Mouse (Mus musculus): ENCODE results near the gene Lyrm1.

Lyrm1 gene

DNA sequence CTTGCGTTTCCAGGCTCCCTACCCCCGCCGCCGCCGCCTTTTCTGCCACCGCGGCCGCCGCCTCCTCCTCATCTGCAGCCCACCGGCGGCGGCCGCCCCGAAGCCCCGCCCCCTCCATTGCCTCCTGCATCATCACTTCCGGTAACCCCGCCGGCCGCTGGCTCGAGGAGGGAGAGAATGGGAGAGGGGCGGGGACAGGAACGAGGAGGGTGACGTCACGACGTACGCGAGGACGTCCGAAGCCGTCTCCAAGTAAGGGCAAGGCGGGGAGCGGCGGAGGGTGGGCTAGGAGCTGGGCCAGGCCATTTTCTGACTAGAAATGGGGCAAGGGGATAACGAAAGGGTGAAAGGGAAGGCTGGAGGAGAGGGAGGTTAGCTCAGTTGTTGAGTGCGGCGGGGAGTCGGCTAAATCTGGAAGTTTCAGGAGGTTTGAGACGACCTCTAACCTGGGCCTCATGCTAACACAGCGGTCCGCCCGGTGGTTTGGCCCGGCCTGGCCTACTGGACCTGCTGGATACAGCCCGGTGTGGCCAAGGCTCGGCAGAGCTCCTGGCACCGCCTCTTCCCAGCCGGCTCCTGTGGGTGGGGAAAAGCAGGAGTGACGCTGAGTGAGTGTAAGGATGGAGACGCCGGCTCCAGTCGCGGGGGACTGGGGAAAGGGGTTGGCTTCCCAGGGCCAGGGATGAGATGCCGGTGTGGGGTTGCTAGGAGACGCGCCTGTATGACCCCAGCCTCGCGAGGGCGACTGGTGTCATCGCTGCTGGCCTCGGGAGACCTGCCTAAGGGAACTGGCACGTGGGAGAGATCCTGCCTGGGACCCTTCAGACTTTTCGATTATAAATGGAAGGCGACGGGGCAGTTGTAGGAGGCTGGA, at the start of gene Lyrm1, which contains the start of gene Dcun1d3:
Gene Lyrm1, plus strand, starts transcription at position 223 of the 874 bp plus-strand sequence.
Gene Dcun1d3, minus strand, starts transcription at position 660 of the 874 bp plus-strand sequence.
- DNase-seq (ENCODE audit: low spot score in 2 of 2), result peak; percentile 97 to 99

DNA sequence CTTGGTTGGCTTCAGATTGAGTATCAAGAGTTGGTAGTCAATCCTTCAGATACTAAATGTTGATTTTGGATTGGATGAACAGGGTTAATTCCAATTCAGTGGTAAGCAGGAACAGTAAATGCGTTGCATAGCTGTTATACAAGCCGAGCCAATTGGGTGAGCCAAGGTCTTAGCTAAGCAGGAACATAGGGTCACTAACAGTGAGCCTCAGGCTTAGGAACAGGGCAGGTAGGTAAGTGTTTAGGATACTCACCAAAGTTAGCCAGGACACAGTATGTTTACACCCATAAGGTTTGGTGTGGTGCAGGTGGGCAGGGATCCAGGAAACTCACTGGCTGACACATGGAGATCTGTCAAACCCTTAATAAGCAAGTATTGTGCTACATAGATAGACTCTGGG, 48.3 kb upstream of the Lyrm1 start:
- no peak for DNase-seq (ENCODE audit: low spot score in 2 of 2)

DNA sequence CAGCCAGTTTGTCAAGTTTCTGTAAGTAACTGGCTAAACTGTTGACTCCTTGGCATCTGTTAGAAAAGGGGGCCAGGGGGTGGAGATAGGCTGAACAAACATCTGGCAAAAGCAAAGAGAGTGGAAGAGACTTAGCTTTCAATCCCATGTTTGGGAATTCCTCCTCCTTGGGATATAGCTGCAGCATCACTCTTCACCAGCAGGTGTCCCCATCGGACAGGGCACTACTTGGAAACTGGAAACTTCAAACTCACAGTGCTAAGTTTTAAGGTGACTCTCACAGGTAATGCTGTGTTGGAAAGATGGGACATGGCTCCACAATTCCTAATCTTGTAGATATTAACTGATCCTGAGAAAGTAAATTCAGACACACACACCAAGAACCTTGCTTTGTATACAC, 46.6 kb upstream of the Lyrm1 start:
- peak; percentile 39 to 77 for DNase-seq (ENCODE audit: low spot score in 2 of 2)

GRCm38 (mm10) chr7:119850737-119851136, 44.9 kb upstream of the Lyrm1 start:
- peak in 1 of 2 experiments; percentile 36 for DNase-seq (ENCODE audit: low spot score in 2 of 2)

DNA sequence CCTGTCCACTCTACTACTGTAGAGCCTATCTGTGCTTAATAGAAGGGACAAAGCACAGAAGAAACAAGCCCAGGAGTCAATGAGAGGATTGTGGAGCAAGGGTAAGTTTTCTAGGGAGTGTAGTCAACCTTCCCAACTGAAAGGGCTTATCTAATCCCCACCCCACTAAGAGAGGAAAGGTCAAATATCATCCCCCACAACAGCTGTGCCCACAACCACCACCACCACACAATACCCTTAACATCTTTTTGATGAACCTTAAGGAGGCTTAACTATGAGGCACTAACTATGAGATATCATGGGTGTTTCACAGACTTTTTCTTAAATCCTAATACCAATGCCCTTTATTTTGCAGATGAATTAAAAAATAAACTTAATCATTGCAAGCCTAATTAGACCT, 43.2 kb upstream of the Lyrm1 start:
- no peak for DNase-seq (ENCODE audit: low spot score in 2 of 2)

GRCm38 (mm10) chr7:119853186-119853585, 42.5 kb upstream of the Lyrm1 start:
- DNase-seq (ENCODE audit: low spot score in 2 of 2), result no peak

- DNase-seq (ENCODE audit: low spot score in 2 of 2), result no peak
Measured at GRCm38 (mm10) chr7:119854362-119854761, 41.3 kb upstream of the Lyrm1 start.

DNA sequence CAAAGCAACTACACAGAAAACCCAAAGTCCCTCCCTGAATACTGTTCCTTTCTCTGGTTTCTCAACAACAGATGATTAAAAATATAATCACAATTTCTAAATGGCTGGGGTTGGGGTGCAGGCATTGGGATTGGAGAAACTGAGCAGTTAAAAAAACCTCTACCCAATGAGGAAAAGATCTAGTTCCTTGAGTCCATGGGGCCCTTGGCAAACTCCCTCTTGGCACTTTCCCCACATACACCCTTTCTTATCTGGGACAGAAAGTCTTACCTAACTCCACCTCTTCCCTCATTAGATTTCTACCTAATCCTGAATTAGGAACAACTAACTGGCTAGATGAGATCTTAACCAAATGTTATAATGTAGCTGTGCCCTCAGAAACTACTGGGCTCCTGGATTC, 40.6 kb upstream of the Lyrm1 start:
- DNase-seq (ENCODE audit: low spot score in 2 of 2), result no peak

GRCm38 (mm10) chr7:119859476-119859875, 36.2 kb upstream of the Lyrm1 start:
- DNase-seq (ENCODE audit: low spot score in 2 of 2), result no peak

- DNase-seq (ENCODE audit: low spot score in 2 of 2), result no peak
Measured at GRCm38 (mm10) chr7:119860116-119860515, 35.5 kb upstream of the Lyrm1 start.

DNA sequence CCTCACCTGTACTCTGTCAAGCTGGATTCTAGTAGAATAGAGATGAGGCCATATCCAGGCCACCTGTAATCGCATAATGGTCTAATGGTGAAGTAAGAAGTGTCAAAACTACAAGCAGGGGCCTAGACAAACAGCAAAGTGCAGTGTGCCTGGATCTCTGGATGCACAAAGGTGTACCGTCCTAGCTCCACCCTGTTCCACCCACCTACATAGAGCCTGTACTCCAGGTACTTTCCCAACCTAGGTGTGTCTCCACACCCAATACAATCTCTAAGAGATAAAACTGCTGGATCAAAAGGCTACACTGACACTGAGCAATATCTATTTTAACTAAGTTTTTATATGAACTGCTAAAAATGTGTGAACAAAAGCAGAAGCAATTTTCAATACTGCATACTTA, 35.1 kb upstream of the Lyrm1 start:
- no peak for DNase-seq (ENCODE audit: low spot score in 2 of 2)

DNA sequence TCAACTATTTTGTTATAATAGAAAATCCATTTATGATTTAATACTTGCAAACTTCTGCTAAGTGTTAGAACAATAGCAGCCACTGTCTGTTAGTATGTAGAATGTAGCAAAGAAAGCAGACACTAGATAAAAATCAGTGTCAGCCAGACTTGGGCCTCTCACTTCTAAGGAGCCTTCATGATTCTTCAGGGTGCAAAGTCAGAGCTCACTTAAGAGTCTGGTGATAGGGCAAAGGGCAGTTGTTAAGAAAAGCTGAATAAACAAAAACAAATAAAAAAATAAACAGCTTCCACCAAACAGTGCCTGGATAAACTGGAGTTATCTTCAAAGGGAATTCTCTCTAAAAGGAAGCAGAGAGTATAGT, 34.7 kb upstream of the Lyrm1 start:
- no peak for DNase-seq (ENCODE audit: low spot score in 2 of 2)

- DNase-seq (ENCODE audit: low spot score in 2 of 2), result peak; percentile 41 to 61
Measured at GRCm38 (mm10) chr7:119861335-119862091, 34.1 kb upstream of the Lyrm1 start.

DNA sequence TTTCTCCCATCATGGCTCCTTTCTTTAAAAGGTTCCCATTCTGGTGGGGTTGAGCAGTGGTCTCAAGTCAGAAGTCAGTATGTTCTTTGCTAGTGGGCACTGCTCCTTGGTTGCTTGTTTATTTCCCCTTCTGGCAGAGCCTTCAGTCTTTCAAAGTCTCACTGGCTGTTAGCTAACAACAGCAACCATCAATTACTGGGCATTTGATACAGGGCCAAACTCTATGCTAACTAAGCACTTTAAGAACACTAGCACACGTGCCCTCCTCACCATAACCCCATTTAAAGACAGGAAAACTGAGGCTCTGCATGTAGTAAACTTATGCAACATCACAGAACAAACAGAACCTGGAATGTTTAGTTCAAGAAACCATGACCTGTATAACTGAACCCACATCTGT, 33.5 kb upstream of the Lyrm1 start:
- DNase-seq (ENCODE audit: low spot score in 2 of 2), result no peak

GRCm38 (mm10) chr7:119864500-119864899, 31.2 kb upstream of the Lyrm1 start:
- no peak for DNase-seq (ENCODE audit: low spot score in 2 of 2)

DNA sequence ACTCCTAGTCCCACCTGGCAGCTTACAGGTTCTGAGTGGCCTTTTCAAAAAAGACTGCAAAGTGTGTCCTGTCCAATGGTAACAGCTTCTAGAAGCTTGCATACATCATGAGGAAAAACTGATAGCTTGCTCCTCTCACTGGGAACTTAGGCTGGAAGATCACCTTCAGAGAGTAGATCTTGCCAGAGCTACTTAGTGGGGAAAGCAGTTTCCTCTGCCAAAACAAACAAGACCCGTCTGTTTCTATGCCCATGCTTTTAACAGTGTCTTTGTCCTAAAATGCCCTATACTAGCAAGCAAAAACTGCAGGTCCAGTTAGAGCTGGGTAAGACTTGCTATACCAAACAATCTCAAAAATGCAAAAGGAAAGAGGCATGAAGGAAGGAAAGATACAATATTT, 29.5 kb upstream of the Lyrm1 start:
- DNase-seq (ENCODE audit: low spot score in 2 of 2), result no peak

DNA sequence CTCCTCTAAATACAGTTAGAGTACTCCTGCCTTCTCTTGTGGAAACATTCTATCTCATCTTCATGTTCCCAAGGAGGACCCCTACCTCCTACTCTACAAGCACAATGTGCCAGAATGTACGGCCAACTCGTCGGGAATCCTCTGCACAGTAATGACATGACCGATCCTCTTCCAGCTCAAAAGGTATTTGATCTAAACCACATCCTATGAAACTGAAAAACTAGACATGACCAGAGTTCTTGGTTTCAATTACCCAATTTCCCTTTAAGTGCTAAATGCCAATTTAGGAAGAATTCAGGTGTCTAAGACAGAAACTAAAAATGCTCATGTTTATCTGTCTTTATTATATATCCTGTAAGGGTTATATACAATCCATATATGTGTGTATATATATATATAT, 23.5 kb upstream of the Lyrm1 start:
- no peak for DNase-seq (ENCODE audit: low spot score in 2 of 2)

DNA sequence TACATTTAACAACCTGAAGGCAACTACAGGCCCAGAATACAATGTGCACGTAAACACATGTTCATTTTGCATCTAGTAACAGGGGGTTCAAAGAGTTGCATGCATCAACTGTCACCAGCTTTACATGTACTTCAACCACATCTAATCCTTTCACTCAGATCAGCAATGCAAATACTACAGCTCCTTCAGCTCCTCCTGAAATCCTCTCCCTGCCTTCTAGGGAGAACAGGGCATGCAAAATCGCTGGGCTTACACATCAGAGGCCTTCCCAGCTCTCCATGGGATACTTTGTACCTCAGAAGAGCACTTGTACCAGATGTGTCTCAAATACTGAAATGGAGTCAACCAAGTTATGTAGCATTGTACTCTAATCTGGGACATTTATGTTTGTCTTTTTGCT, 22.6 kb upstream of the Lyrm1 start:
- DNase-seq (ENCODE audit: low spot score in 2 of 2), result no peak

DNA sequence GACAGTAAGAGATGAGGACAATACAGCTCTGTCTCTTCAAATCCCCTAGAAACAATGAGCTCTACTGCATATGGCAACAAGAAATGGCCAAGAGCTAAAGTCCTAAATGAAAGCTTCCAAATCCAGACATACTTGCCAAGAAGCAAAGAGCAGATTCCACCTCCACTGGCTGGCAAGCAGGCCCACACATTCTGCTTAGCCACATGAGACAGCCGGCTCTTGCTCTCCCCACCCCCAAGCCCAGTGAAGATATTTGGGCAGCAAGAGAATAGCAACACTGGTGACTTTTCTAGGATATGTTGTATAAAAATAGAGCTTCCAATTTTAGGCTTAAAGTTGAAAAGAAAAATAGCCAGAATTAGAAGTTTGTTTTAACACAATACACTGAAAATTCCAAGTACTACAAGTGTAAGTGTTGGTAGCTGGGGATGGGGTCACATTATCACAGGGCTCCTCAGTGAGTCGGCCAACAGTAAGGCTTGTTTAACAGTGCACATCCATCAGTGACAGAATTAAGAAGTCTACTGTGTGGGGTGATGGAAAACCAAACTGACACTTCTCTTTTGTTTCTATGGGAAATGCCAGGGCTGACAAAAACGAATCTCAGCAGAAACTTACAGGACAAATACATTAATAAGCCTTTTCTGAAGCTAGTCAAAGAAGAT, 19.8 kb upstream of the Lyrm1 start:
- no peak for DNase-seq (ENCODE audit: low spot score in 2 of 2)

DNA sequence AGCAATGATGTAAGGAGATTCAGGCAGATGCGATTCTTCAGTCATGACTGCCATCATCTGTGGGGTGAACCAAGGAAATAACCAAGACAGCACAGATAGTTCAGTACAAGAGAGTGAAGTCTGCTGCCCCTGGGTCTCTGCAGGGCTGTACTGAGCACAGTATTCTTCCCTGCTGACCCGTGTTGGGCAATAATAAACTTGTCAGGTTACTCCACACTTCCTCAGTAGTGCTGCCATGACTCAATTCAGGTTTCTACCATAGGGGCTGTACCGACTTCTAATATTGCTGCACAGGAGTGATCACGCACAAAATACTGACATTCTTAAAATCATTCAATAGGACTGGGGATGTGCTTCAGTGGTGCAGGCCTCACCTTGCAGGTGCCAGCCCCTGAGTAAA, 16.5 kb upstream of the Lyrm1 start:
- no peak for DNase-seq (ENCODE audit: low spot score in 2 of 2)

- DNase-seq (ENCODE audit: low spot score in 2 of 2), result no peak
Measured at GRCm38 (mm10) chr7:119880345-119880744, 15.3 kb upstream of the Lyrm1 start.

DNA sequence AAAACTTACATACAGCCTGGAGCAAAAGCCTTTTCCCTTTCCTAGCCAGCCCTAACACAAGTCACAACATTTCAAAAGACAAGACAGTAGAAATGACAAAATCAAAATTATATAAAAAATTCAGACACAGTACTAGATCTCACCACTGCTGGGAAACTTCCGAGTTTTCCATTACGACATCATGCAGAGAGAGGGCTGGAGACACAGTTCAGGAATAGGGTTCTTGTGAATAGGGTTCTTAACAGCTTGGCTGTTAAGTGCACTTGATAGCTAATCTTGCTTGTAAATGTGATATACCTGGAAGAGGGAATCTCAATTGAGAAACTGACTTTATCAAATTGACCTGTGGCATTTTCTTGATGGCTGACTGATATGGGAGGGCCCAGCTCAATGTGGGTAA, 14.4 kb upstream of the Lyrm1 start:
- DNase-seq (ENCODE audit: low spot score in 2 of 2), result no peak
